Mouse (Mus musculus) adrenal gland, postnatal 14 days (tissue): ENCODE measurements at regions not wholly inside any gene's neighbourhood (a gene's known extent, or its start where the extent isn't known, plus 50 kb on each side); places are given as distances from the start of the nearest gene placed in this dataset.

ENCODE experiments used
- DNase-seq: peaks from one replicate; pipeline ENCODE4 v3.0.0; 2021; ENCODE audit warnings: mixed read lengths

DNA sequence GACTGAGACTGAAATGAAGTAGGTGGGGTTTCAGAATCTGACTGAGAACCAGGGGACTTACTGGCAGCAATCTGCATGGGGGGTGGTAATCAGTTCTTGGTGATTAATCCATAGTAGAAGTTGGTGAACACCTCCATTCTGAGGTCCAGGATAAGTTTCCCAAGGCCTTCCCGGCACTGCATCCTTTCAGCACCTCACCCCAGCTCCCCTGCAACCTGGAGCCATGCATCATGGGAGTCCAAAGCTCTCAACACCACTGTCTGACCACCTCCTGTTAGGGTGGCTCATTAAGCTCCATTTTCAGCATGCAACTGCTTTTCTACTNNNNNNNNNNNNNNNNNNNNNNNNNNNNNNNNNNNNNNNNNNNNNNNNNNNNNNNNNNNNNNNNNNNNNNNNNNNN is 157.0 kb downstream of the Cyp26b1 start:
- DNase-seq: no peak

DNA sequence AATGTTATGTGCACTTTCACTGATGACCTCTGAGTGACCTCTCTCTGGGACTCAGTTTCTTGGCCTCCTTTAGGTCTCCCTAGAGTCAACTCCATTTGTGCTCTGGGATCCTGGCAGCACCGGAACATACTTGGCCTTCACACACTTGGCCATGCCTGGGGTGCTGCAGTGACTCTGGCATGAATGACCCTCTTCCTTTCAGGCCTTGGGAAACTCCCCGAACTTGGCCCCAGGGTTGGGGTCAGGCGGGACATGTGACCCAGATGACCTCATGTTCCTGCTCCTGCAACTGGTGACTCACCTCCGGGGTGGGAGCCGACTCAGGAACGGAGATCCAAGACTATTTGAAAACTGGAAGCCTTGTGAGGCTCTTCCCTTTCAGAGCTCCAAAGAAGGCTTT is 159.2 kb downstream of the Cyp26b1 start:
- peak; percentile 76 for DNase-seq

DNA sequence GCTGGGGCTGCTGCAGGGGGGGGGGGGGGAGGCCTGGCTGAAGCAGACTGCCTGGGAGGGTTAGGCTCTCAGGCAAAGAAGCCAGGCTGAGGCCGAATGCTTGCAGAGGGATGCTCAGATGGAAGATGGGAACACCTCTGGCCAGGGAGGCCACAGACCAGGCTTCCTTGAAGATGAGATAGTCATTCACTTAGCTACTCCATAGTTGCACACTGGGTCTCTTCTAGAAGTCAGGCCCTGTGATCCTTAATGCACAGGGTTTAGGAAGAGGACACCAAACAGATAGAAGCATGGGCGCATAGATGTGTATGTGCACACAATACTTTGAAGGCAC is 162.1 kb downstream of the Cyp26b1 start:
- no peak for DNase-seq

DNA sequence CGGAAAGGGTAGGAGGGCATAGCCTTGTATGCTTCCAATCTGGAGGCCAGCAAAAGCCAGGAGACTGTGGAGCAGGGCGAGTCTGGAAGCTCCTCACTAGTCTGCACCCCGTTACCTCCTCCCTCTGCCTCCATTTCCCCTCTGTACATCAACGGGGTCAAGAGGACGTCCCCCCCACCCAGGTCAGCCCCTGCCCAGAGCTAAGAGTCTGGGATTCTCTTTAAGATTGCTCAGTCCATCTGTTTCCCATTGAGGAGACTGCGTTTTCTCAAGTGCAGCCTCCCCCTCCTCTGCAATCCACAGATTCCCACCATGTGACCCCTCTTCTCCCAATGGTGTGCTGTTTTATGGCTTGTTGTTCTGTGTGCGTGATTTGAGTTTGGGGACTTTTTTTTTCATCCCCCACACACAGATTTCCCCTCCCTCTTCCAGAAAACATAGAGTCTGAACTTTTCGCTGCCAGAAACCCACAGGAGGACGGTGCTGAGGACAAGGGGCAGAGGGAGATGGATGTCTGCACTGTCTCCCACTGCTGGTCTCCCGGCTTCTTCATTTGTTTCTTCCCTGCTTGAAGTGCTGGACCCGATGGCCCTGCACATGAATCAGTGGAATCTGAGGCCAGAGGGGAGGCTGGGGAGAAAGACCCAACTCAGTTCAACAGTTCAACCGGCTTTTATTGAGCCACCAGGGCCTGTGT is 162.6 kb downstream of the Cyp26b1 start:
- no peak for DNase-seq

DNA sequence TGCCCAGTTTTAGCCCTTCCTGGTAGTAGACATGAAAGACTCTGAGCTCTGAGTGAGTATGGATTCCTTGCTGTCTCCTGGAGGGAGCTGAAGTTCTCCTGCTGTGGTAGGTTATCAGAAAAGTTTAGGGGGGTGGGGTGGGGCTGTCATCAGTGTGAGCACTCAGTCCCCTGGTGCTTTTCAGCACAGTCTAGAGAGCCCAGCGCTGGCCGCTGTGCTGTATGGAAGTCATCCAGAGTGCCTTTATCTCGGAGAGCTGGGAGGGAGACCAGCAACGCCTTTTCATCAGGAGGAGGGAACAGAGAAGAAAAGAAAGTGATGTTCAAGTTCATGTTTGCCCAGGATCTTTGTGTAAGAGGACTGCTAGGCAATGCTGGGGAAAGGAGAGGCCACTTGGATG is 163.6 kb downstream of the Cyp26b1 start:
- no peak for DNase-seq

DNA sequence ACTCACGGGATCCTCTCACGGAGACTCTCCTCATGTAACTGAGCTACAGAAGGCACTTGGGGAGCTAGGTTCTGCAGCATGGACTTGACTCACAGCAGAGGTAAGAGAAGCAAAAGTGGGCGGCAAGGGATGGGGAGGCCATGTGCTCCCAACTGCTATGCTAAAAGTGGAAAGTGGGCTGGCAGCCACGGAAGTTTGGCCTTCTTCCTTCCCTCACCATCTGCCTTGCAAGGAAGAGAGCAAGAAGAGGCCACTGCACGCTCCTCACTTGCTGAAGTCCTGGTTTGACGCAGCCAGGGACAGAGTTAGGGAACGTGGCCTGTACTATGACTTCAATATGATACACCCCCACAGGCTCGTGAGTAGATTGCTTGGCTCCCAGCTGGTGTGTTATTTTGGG is 164.5 kb downstream of the Cyp26b1 start:
- DNase-seq: no peak

DNA sequence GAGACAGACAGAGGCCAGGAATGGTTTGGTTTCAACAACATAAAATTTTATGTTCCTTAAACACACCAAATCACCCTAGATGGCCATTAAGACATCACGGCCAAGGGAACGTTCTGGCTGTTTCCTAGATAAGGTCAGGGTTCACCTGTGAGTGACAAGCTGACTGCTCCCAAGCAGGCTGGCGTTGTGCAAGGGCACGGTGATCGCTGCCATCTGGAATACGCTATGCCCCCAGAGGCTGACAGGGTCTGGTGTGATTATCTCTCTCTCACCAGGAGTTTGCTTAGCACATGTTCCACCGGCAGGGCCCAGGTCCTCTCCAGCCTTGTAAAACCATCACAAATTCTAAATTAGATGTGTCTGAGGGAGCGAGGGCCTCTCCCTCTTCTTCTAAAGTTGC is 167.0 kb downstream of the Cyp26b1 start:
- DNase-seq: peak; percentile 69

DNA sequence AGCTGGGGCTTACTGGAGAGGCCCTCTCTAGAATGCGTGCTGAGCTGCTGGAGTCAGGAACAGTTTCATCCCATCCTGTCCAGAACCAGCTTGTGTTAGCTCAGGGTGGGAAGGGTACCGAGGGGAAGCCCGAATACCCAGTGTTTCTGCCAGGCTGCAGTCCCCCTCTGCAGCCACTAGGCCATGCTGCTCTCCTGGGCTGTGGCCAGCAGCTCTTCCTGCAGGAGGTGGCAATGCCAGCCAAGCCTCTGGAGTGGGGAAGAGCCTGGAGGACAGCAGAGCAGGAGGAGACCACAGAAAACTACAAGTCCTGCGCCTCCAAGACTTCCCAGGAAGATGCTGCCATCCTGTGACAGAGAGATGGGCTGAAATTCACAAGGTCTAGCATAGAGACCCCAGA is 167.9 kb downstream of the Cyp26b1 start:
- DNase-seq: peak; percentile 77

DNA sequence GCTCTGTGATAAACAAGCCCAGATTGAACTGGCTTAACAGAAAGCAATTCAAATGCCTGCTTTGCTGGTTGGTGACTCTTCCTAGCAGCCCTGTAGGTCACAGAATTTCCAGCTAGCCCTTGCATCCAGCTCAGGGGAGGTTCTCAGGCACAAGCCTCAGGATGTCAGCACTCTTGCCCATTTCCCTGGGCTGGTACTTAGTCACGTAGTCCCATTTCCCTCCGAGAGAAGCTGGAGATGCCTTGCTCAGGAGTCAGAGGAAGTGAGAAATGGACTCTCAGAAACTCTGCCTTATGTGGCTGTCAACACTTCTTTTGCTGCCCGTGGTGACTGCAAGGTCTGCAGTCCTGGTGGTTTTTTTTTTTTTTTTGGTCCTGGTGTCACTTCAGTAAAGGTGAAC is 170.8 kb downstream of the Cyp26b1 start:
- no peak for DNase-seq

DNA sequence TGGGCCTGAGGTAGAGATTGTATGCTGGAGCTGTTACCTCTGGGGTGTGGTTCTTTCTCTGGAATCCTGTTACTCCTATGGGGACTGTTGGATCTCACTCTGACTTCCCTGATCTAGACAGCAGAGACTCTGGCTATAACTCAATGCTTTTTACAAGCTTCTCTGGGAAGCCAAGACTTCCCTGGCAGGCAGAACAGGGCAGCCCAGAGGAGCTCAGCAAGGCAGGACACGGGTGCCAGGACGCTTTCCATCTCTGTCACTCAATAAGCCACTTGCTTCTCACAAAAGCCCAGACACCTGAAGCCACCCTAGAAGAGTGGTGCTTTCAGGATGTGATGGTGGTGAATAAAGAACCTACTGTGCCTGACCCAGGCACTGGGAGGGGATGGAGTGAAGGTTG is 174.0 kb downstream of the Cyp26b1 start:
- no peak for DNase-seq

DNA sequence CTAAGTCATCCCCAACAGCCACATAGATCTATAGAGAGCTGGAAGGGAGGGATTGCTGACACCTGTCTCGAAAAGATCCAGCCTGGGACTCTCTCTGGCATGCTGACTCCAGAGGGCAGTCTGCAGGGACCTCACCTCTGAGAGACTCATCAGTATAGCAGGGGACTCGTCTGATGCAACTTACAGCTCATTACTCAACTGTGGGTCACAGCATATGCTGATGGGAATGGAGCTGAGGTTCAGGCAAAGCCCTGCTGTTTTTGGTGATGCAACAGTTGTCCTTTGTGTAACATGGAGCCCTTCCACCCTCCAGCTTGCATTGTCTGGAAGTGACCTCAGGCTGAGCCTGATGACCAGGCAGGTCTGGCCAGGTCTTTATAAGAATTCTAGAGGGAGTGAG is 174.4 kb downstream of the Cyp26b1 start:
- DNase-seq: no peak

DNA sequence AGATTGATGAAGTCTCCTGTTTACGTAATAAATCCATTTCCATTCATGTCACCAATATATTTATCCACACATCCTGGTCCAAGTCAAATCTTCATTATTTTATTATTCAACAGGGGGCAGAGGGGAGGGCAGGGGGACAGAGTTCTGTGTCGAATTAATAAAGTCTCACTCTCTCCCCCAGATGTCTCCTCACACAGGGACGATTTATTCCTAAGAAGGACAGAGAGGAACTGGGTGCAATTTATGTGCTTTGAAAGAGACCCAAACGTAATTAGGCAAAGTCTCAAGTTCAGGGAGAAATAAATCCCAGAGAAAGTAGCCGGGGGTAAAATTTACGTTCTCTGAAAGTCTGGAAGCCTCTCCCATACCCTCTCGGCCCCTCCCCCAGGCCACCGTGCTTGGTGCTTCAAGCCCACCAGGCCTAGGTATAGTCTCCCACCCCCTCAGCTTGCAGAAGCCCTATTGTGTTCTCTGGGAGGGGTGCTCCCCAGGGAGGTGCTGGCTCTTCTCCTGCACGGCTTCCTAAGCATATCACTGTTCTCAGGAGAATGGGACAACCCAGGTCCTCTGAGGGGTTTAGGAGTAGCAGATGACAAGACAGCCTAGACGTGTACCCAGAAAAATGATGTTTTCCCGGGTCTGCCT is 176.6 kb downstream of the Cyp26b1 start:
- no peak for DNase-seq

DNA sequence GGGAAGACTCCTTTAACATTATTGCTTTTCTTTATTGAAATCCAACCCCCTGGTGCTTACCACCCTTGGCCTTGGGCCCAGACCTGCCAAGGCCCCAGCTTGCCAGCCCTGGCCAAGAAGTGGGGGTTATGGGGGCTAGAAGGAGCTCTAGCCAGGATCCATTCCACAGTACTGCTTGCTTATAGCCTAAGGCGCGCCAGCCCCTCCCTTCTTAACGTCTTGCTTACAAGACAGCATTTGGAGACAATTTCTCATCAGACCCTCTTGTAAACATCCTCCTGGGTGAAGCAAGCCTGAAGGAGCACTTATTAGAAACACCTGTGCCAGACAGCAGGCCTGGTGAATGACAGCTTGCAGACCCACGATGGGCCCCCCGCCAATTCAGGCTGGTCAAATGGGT is 179.3 kb downstream of the Cyp26b1 start:
- DNase-seq: no peak

DNA sequence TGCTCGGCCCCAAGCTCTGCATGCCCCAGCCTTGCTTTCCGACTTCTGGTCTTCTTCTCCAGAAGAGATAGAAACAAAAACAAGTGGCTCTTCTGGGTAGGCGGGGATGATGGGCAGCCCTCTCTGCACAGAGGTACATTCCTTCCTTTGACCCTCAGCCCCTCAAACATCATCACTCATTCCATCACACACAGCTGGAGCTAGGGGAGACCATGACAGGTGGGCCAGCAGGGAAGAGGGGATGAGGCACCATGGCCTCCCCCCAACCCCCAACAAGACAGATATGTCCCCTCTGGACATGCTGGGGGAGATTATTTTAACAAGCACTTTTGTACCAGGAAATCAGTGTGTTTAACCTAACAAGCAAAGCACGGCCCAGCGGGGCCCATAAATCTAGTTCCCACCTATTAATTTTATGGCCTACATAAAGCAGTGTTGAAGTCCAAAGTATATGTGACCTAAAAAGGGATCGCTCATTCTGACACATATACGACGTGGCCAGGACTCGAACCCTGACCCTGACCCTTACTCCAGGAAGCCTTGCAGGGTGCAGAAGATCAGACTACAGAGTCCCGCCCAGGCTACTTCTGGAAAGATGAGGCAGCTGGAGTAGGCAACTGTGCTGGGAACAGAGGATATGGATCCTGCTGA is 183.7 kb downstream of the Cyp26b1 start:
- DNase-seq: no peak

DNA sequence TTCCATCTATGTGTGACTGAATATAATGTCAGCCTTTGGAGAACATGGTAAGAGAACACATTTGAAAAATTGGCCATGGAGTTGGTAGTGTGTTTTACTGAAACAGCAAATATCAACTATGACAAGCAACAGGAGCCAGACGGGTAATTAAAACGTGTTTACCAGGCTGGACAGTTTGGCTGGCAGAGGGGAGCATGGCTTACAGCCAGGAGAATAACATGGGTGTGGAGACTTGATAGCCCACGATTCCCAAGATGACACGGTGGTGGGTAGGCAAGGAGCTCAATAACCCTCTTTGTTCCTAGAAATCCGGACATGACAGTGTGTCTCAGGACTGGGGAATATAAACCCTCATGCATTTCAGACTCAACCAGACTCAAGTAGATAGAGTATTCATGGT is 185.2 kb downstream of the Cyp26b1 start:
- no peak for DNase-seq

DNA sequence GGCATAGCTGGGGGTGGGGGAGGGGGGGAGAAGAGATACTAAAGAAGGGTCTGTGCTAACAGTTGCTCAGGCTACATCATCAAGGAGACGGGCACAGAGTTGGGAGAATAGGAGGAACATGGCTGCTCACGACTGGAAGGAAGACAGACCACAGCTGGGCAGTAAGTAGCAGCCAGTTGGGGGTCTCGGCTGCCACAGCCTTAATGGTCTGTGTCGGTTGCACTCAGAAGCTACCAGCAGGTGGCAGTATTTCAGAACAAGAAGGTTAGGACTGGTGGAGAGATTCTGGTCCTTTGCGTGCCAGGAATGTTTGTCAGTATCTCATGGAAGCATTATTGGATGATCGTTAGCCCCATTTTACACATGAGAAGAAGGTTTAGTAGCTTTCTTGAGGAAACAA is 185.9 kb downstream of the Cyp26b1 start:
- DNase-seq: peak; percentile 72

DNA sequence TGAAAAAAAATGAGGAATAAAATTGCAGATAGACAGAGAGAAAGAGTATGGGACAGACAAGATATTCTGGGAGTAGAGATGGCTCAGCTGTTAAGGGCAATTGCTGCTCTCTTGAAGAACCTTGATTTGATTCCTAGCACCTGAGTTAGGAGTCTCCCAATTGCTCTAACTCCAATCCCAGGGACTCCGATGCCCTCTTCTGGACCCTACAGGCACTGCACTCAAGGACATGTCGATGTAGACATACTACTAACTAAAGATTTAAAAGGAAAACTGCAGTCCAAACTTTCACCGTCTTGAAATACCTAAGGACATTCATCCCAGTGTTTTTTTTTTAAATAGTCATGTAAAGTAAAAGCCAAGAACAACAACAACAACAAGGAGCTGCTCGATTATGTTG is 189.0 kb downstream of the Cyp26b1 start:
- DNase-seq: peak; percentile 49

DNA sequence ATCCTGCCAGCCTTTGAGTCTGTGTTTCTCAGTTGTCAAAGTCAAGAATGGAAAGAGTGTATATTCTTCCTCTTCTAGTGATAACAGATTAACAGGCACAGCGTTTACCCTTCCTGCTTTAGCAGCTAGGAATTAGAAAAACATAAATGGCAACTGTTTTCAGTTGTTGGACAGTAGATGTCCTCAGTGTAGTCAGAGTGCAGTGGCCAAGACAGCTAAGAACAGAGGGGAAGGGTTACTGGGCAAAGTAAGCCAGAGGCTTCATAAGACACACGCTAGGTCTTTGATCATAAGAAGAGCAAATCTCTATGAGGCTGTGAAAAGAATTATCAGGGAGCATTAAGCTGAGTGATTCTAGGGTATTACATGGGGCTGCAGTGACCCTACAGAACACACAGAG is 191.3 kb downstream of the Cyp26b1 start:
- no peak for DNase-seq

DNA sequence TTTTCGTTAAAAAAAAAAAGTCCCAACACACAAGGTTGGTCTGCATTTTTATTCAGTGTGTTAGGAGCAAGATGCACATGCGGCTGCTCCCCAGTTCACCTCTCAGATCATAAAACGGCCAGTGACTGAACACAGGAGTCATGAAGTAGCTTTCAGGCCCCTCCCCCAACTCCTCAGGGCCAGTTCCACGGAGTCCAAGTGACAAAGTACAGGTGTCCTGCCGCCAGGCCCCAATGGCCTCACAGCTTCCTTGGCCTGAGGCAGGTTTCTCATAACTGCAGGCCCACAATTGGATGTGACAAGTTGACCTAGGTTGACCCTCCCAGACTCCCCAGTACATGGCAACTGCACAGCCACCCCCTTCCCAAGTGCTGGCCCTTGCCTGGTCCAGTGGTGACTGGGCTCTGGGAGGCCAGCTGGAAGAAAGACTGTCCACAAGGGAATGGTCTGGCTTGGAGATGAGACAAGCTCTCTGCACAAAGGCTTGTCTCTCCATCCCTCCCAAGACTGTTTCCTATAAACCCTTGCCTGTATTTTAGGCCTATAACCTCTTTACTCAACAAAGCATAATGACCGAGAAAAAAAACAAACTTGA is 199.1 kb downstream of the Cyp26b1 start:
- no peak for DNase-seq

DNA sequence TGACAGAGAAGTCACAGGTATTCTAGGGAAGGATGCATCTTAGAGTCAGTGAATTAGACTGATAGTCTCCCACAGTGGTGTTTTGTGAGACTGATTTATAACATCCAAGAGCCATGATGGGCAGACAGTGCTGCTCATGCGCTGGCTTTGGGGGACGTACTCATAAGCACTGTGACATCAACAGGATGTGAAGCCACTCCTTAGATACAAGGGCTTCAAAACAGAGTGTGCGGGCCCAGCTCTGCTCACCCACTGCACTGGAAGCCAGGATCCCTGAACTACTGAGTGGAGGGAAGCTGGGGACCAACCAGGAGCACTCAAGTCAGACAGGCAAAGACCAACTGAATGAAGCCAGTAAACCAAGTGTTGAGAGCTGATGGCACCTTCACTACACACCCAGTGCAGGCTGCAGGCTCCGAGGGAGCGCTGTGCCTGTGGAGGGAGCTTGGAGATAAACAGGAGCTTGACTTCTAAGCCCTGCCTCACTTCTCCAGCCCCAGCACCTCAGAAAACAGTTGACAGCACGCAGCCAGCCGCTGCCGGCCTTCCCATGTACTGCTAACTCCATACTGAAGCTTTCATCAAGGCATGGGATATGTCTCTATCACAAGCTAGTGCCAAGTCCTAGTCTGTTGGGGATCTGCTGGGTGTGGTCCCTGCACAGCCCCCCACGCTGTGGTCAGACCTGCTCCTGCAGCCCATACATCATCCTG is 200.0 kb downstream of the Cyp26b1 start:
- DNase-seq: no peak

DNA sequence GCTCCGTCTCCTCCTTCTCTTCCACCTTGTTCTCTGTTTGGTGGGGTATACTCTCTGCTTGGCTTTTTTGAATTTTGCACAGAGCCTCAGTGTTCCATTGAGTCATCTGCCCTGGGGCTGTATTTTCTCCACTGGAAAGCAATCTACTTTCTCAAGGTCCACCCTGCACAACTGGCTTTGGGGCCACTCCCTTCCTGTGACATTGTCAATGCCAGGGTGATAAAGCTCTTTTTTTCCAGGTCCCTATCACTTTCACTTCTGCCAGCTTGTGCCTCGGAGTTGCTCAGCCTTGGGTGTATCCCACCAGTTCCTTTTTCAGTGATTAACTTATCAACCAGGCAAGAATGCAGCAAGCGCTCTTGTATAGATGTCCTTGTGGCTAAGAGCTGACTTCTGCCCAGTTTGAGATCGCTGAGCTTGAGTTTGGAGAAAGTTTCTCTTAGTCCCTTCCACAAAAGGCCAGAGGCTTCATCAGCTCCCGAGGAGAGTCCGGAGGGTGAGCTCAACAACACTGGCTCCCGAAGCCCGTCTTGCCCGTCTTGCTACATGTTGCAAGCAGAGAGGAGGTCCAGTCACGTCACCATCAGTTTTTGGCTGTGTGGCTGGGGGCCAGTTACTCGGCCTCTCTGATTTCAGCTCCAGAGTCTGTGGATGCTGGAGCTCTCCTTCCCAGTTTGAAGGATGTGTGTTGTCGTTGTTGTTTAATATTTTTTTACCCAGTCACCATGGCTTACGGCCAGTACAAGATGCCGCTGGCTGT is 200.8 kb downstream of the Cyp26b1 start:
- peak; percentile 77 for DNase-seq

DNA sequence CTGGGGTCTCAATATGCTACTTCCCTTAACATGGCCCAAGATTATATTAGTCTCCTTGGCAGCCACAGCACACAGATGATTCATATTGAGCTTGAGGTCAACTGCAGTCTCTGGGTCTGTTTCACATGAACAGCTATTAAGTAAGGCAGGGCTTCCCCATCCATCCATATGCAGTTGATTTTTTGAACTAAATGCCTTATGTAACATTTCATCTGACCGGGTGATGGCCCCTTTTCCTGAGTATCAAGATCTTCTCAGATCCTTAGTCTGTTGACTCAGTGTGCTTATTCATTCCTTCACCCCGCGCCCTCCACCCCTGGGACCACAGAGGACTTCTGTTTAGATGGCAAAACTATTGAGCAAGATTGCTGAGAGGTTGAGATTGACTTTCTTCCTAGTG is 202.7 kb downstream of the Cyp26b1 start:
- no peak for DNase-seq
